Mouse (Mus musculus): ENCODE results near the gene Gm10024.

- no peak for TF ChIP-seq CTCF (IDR thresholded peaks at IDR 0.05; ENCODE audit: low read depth, low read length)
- no peak for TF ChIP-seq POLR2A (IDR thresholded peaks at IDR 0.05; ENCODE audit: insufficient read depth, low read length)
These were observed 44.9 kb upstream of the Gm10024 start for GRCm38 (mm10) chr10:77666342-77666741.
